Mouse (Mus musculus) hindbrain, embryonic 13.5 days (tissue): ENCODE results near the gene Med6. TPM values are rescaled to one million over a fixed set of nuclear protein-coding genes. Genes with fewer than 3 reads are reported as not detected.
"Not testable (repeated sequence)": the region's sequence is repeated elsewhere in the genome, so short reads cannot be mapped to it uniquely, and the experiment has no call there.

Source experiments
- ATAC-seq: fragments of 200-750 bp; cut with Nextera tagmentation; 2 replicates; pipeline ENCODE4 v1.8.0; 2017; ENCODE audit warnings: moderate TSS enrichment; ENCODE audit not compliant: low FRiP score
- H3K27ac ChIP-seq: fragments of 300-500 bp; sonication (generic); 2 replicates; pipeline ENCODE4 v1.5.1; 2015; ENCODE audit warnings: inconsistent platforms, mild to moderate bottlenecking, moderate library complexity
- H3K27me3 ChIP-seq: fragments of 300-500 bp; sonication (generic); 2 replicates; pipeline ENCODE4 v1.6.1; 2015; ENCODE audit warnings: mild to moderate bottlenecking, inconsistent platforms
- H3K36me3 ChIP-seq: fragments of 300-500 bp; sonication (generic); 2 replicates; pipeline ENCODE4 v1.6.1; 2015; ENCODE audit warnings: mild to moderate bottlenecking, inconsistent platforms
- H3K4me1 ChIP-seq: fragments of 300-500 bp; sonication (generic); replicated peaks from 2 replicates; pipeline ENCODE4 v1.6.1; 2015; ENCODE audit warnings: inconsistent platforms
- H3K4me2 ChIP-seq: fragments of 300-500 bp; sonication (generic); 2 replicates; pipeline ENCODE4 v1.6.1; 2015; ENCODE audit warnings: inconsistent platforms, mild to moderate bottlenecking, moderate library complexity
- H3K4me3 ChIP-seq: fragments of 300-500 bp; sonication (generic); 2 replicates; pipeline ENCODE4 v1.5.1; 2015; ENCODE audit warnings: mild to moderate bottlenecking, inconsistent platforms
- H3K9ac ChIP-seq: fragments of 300-500 bp; sonication (generic); 2 replicates; pipeline ENCODE4 v1.6.1; 2015; ENCODE audit warnings: mild to moderate bottlenecking, inconsistent platforms
- H3K9me3 ChIP-seq: fragments of 300-500 bp; sonication (generic); 2 replicates; pipeline ENCODE4 v1.6.1; 2016; ENCODE audit warnings: inconsistent platforms
- WGBS: fragments of 180-500 bp; shearing (Covaris S2); methylation state at CpG from one replicate; pipeline ENCODE4 v1.1.7; 2015; 5-methylcytosine and 5-hydroxymethylcytosine counted together
- polyA plus RNA-seq: library from polyadenylated mRNA; unstranded; fragments of >200 nt; fragmentation: Nextera tagmentation; extraction: Ambion mirVana; gene quantifications from 2 replicates; pipeline ENCODE4 v1.2.1, GENCODE M21; 2015

Med6 gene
- polyA plus RNA-seq, 1 experiment from 2014 or later = 50.1 TPM

- peaks cover 21% of the 10 kb centered on the region for H3K4me1 ChIP-seq
- WGBS = 0% methylated on average over 46 of the region's 46 CpGs
- H3K36me3 ChIP-seq = no peaks in the 10 kb centered on the region
- H3K4me3 ChIP-seq = peak within 1 kb of the TSS; percentile 78
- H3K4me2 ChIP-seq = peak within 1 kb of the TSS; percentile 68
- peak within 1 kb of the TSS; percentile 87 for H3K27ac ChIP-seq
- peak; percentile 96 for ATAC-seq
- no peaks in the 10 kb centered on the region for H3K27me3 ChIP-seq
- H3K9ac ChIP-seq = peak within 1 kb of the TSS; percentile 89
- H3K9me3 ChIP-seq = no peaks in the 10 kb centered on the region
These were observed 62.3 kb downstream of the Med6 start, which contains the start of the genes Gm20498 and Synj2bp for GRCm38 (mm10) chr12:81532316-81533028. TSS of gene Gm20498 (minus strand) at chr12:81532905. TSS of gene Synj2bp (minus strand) at chr12:81532911.

- not testable (repeated sequence) for H3K27ac ChIP-seq, H3K36me3 ChIP-seq, H3K4me3 ChIP-seq, ATAC-seq, H3K4me2 ChIP-seq, H3K9ac ChIP-seq, H3K9me3 ChIP-seq, H3K27me3 ChIP-seq
- WGBS = 80% methylated on average over 8 of the region's 8 CpGs
- peaks cover 21% of the 10 kb centered on the region for H3K4me1 ChIP-seq
These were observed 64.2 kb downstream of the Med6 start for GRCm38 (mm10) chr12:81530587-81530986.

Other genes with a start within 250 kb of the Med6 start
- 0.34 and 0.48 TPM in 2 replicates for gene Gm4787, start 215.5 kb downstream of the Med6 start, polyA plus RNA-seq
- 0.50 and 0.61 TPM in 2 replicates for gene Adam4, start 173.1 kb downstream of the Med6 start, polyA plus RNA-seq
- gene Cox16, start 109.9 kb downstream of the Med6 start, polyA plus RNA-seq = 135 and 142 TPM in 2 replicates
- gene Gm20498, start 62.1 kb downstream of the Med6 start, polyA plus RNA-seq = 32.0 and 37.7 TPM in 2 replicates
- gene Synj2bp, start 62.1 kb downstream of the Med6 start, polyA plus RNA-seq = 37.5 and 39.7 TPM in 2 replicates
- 0.93 and 1.00 TPM in 2 replicates for gene Adam21, start 26.5 kb downstream of the Med6 start, polyA plus RNA-seq
- gene Ttc9, start 36.2 kb upstream of the Med6 start, polyA plus RNA-seq = 8.7 and 9.6 TPM in 2 replicates
- gene Map3k9, start 186.2 kb upstream of the Med6 start, polyA plus RNA-seq = 8.8 TPM in 2 replicates